ENCODE assay signal across 8 mouse cellular contexts in genomic region chr10:42501161-42501560, GRCm38 (mm10). TPM values are rescaled to one million over a fixed set of nuclear protein-coding genes. Genes with fewer than 3 reads are reported as not detected.
DNase-seq lines count a peak whose midpoint lies in the region; ATAC-seq and TF ChIP-seq lines count a peak whose summit lies in the region.

No protein-coding gene starts in this region.

- intact Hi-C loops in left cerebral cortex, postnatal 4 days (cut with DNase I), result loop anchor here (5.0 kb wide), 1 partner anchor 164 kb away; no protein-coding TSS in a partner anchor

- no peak for ATAC-seq in heart, embryonic 15.5 days (replicated peaks; ENCODE audit: insufficient number of reproducible peaks, insufficient read depth, low FRiP score, low read depth)
- ATAC-seq in hindbrain, embryonic 13.5 days (ENCODE audit: low FRiP score), result no peak; the same call in 1 of the 2 replicates
- no peak for ATAC-seq in midbrain, embryonic 13.5 days
- no peak for ATAC-seq in megakaryocyte-erythroid progenitor cell, adult 5-6 weeks (replicated peaks; ENCODE audit: low FRiP score, low TSS enrichment, poor library complexity, severe bottlenecking)

- no peak for DNase-seq in heart, postnatal 4 days
- no peak for DNase-seq in MEL (ENCODE audit: low read depth, low spot score)
- no peak for DNase-seq in right cerebral cortex, adult 18-20 months
- no peak for DNase-seq in left cerebral cortex, postnatal 4 days

- H3K36me3 ChIP-seq in heart, embryonic 15.5 days, result no peaks in the 10 kb centered on the region
- H3K36me3 ChIP-seq in MEL (ENCODE audit: control insufficient read depth in 1 of 2, insufficient read depth in 2 of 2, low read length in 2 of 2), result peaks cover 6 to 31% of the 10 kb centered on the region in 2 experiments
- H3K36me3 ChIP-seq in hindbrain, embryonic 13.5 days, result no peaks in the 10 kb centered on the region
- no peaks in the 10 kb centered on the region for H3K36me3 ChIP-seq in midbrain, embryonic 13.5 days

- H3K9ac ChIP-seq in heart, embryonic 15.5 days, result no peak overlapping the region
- peak overlapping the region; percentile 61; the same call in 1 of the 2 replicates for H3K9ac ChIP-seq in MEL (ENCODE audit: control insufficient read depth, low read depth, low read length, poor library complexity, severe bottlenecking)
- H3K9ac ChIP-seq in hindbrain, embryonic 13.5 days, result no peak overlapping the region
- peak overlapping the region; percentile 96; the same call in 1 of the 2 replicates for H3K9ac ChIP-seq in midbrain, embryonic 13.5 days (replicated peaks)

- TF ChIP-seq RAD21 in MEL (IDR thresholded peaks at IDR 0.05; ENCODE audit: low read depth, low read length), result no peak

- TF ChIP-seq EP300 in MEL (IDR thresholded peaks at IDR 0.05; ENCODE audit: low read depth in 1 of 2, low read length in 2 of 2), result no peak

- H3K27ac ChIP-seq in heart, embryonic 15.5 days, result peak overlapping the region; percentile 100
- H3K27ac ChIP-seq in MEL (ENCODE audit: control insufficient read depth, low read depth, low read length), result peak overlapping the region; percentile 94
- H3K27ac ChIP-seq in hindbrain, embryonic 13.5 days, result peak overlapping the region; percentile 99
- H3K27ac ChIP-seq in midbrain, embryonic 13.5 days, result peak overlapping the region; percentile 98

- peaks cover 28% of the 10 kb centered on the region for H3K79me2 ChIP-seq in MEL (ENCODE audit: control insufficient read depth, insufficient read depth, low read length, poor library complexity)

- 70% methylated on average over 5 of the region's 5 CpGs for WGBS in heart, embryonic 15.5 days
- WGBS in hindbrain, embryonic 13.5 days, result 89% methylated on average over 5 of the region's 5 CpGs
- WGBS in midbrain, embryonic 13.5 days, result 92% methylated on average over 5 of the region's 5 CpGs

- H3K4me3 ChIP-seq in heart, embryonic 15.5 days, result peak overlapping the region; percentile 80
- H3K4me3 ChIP-seq in MEL (ENCODE audit: control insufficient read depth in 1 of 2, insufficient read depth in 1 of 2, low read depth in 2 of 2, low read length in 2 of 2), result peak overlapping the region in 1 of 2 experiments; percentile 55; a peak in 2 of 4 replicates
- H3K4me3 ChIP-seq in hindbrain, embryonic 13.5 days, result peak overlapping the region; percentile 94
- H3K4me3 ChIP-seq in midbrain, embryonic 13.5 days (replicated peaks), result peak overlapping the region; percentile 93

- no peak for TF ChIP-seq CTCF in MEL (IDR thresholded peaks at IDR 0.05 in 2 of 3, conservative IDR thresholded peaks at IDR 0.05 in 1 of 3; ENCODE audit: control insufficient read depth in 1 of 3, insufficient read depth in 1 of 3, low read depth in 2 of 3, low read length in 3 of 3, poor library complexity in 1 of 3, severe bottlenecking in 1 of 3)

- H3K4me1 ChIP-seq in heart, embryonic 15.5 days (replicated peaks), result peaks cover 14% of the 10 kb centered on the region
- H3K4me1 ChIP-seq in MEL (ENCODE audit: control insufficient read depth in 1 of 2, insufficient read depth in 2 of 2, low read length in 2 of 2), result peaks cover 10 to 20% of the 10 kb centered on the region in 2 experiments; a peak in 3 of 4 replicates
- peaks cover 22% of the 10 kb centered on the region for H3K4me1 ChIP-seq in hindbrain, embryonic 13.5 days (replicated peaks)
- H3K4me1 ChIP-seq in midbrain, embryonic 13.5 days (replicated peaks), result peaks cover 17% of the 10 kb centered on the region

- H3K4me2 ChIP-seq in heart, embryonic 15.5 days, result peak overlapping the region; percentile 77
- H3K4me2 ChIP-seq in hindbrain, embryonic 13.5 days, result peak overlapping the region; percentile 77
- H3K4me2 ChIP-seq in midbrain, embryonic 13.5 days (replicated peaks), result peak overlapping the region; percentile 82

- no peaks in the 10 kb centered on the region for H3K27me3 ChIP-seq in heart, embryonic 15.5 days
- no peaks in the 10 kb centered on the region for H3K27me3 ChIP-seq in MEL (ENCODE audit: control insufficient read depth in 1 of 2, insufficient read depth in 2 of 2, low read length in 2 of 2)
- no peaks in the 10 kb centered on the region for H3K27me3 ChIP-seq in hindbrain, embryonic 13.5 days
- H3K27me3 ChIP-seq in midbrain, embryonic 13.5 days, result no peaks in the 10 kb centered on the region

- no peak for TF ChIP-seq POLR2A in MEL (IDR thresholded peaks at IDR 0.05; ENCODE audit: control insufficient read depth in 1 of 2, insufficient read depth in 1 of 2, low read depth in 1 of 2, low read length in 2 of 2, poor library complexity in 1 of 2)

- no peaks in the 10 kb centered on the region for H3K9me3 ChIP-seq in heart, embryonic 15.5 days (replicated peaks)
- H3K9me3 ChIP-seq in MEL (replicated peaks; ENCODE audit: insufficient read depth, low read length), result no peaks in the 10 kb centered on the region
- no peaks in the 10 kb centered on the region for H3K9me3 ChIP-seq in hindbrain, embryonic 13.5 days
- H3K9me3 ChIP-seq in midbrain, embryonic 13.5 days, result no peaks in the 10 kb centered on the region

TF ChIP-seq in MEL, 35 proteins besides CTCF, POLR2A, EP300 and RAD21:
- no peak for TF ChIP-seq MAFK (IDR thresholded peaks at IDR 0.05; ENCODE audit: borderline replicate concordance, low read depth, low read length)
- TF ChIP-seq NRF1 (IDR thresholded peaks at IDR 0.05; ENCODE audit: insufficient read depth, low read depth, low read length, poor library complexity, severe bottlenecking), result no peak
- TF ChIP-seq SMC3 (IDR thresholded peaks at IDR 0.05; ENCODE audit: low read depth, low read length), result no peak
- TF ChIP-seq MEF2A (IDR thresholded peaks at IDR 0.05; ENCODE audit: extremely low read depth, insufficient replicate concordance, low read depth, low read length, poor library complexity, severe bottlenecking), result no peak
- no peak for TF ChIP-seq MAX (IDR thresholded peaks at IDR 0.05; ENCODE audit: low read length)
- no peak for TF ChIP-seq RCOR1 (IDR thresholded peaks at IDR 0.05; ENCODE audit: low read depth, low read length)
- TF ChIP-seq GABPA (IDR thresholded peaks at IDR 0.05; ENCODE audit: low read depth, low read length), result no peak
- TF ChIP-seq USF1 (IDR thresholded peaks at IDR 0.05; ENCODE audit: low read depth, low read length), result no peak
- TF ChIP-seq TAL1 (IDR thresholded peaks at IDR 0.05; ENCODE audit: low read length), result no peak
- no peak for TF ChIP-seq TBP (IDR thresholded peaks at IDR 0.05; ENCODE audit: low read depth, low read length)
- TF ChIP-seq KAT2A (conservative IDR thresholded peaks at IDR 0.05; ENCODE audit: low read depth, low read length), result no peak
- no peak for TF ChIP-seq NELFE (IDR thresholded peaks at IDR 0.05; ENCODE audit: low read depth, low read length)

RNA-seq across cellular contexts. Expression of gene Snx3, which starts 0.7 kb away (rescaled TPM):
- 340 and 352 TPM in 2 replicates for polyA plus RNA-seq in heart, embryonic 15.5 days (2015; fragmentation: Nextera tagmentation; extraction: Ambion mirVana)
- total RNA-seq in heart, postnatal 4 days (2021), result 100 to 1,000 TPM; 211 to 223 TPM
- 107 TPM in 2 replicates for total RNA-seq in MEL (2012; rRNA removed)
- 100 to 1,000 TPM in 1 of 2 experiments, not detected in 1; 320 TPM for polyA plus RNA-seq in MEL (2012; ENCODE audit: insufficient read depth in 1 of 2, insufficient read length in 2 of 2, low read depth in 1 of 2, low replicate concordance in 2 of 2, missing spikeins in 1 of 2)
- 254 and 272 TPM in 2 replicates for polyA plus RNA-seq in hindbrain, embryonic 13.5 days (2015; fragmentation: Nextera tagmentation; extraction: Ambion mirVana)
- 220 and 236 TPM in 2 replicates for polyA plus RNA-seq in midbrain, embryonic 13.5 days (2015; fragmentation: Nextera tagmentation; extraction: Ambion mirVana)
- 281 and 293 TPM in 2 replicates for total RNA-seq in megakaryocyte-erythroid progenitor cell, adult 5-6 weeks (2014; fragmentation: Nextera tagmentation)
- 83.3 and 144 TPM in 2 replicates for total RNA-seq in megakaryocyte-erythroid progenitor cell, adult 5-6 weeks (2017)
- 100 to 1,000 TPM; 164 to 170 TPM for total RNA-seq in left cerebral cortex, postnatal 4 days (2021)

RNA-seq across cellular contexts. Expression of gene Afg1l, which starts 22.8 kb away (rescaled TPM):
- polyA plus RNA-seq in heart, embryonic 15.5 days (2015; fragmentation: Nextera tagmentation; extraction: Ambion mirVana), result 16.5 and 17.2 TPM in 2 replicates
- total RNA-seq in heart, postnatal 4 days (2021), result 10 to 100 TPM; 19.2 to 22.1 TPM
- total RNA-seq in MEL (2012; rRNA removed), result 2.8 and 3.4 TPM in 2 replicates
- polyA plus RNA-seq in MEL (2012; ENCODE audit: insufficient read depth in 1 of 2, insufficient read length in 2 of 2, low read depth in 1 of 2, low replicate concordance in 2 of 2, missing spikeins in 1 of 2), result 1 to 10 TPM in 1 of 2 experiments, not detected in 1; 3.7 TPM
- polyA plus RNA-seq in hindbrain, embryonic 13.5 days (2015; fragmentation: Nextera tagmentation; extraction: Ambion mirVana), result 6.0 and 6.4 TPM in 2 replicates
- polyA plus RNA-seq in midbrain, embryonic 13.5 days (2015; fragmentation: Nextera tagmentation; extraction: Ambion mirVana), result 4.6 and 4.8 TPM in 2 replicates
- total RNA-seq in megakaryocyte-erythroid progenitor cell, adult 5-6 weeks (2014; fragmentation: Nextera tagmentation), result 3.4 and 5.9 TPM in 2 replicates
- total RNA-seq in megakaryocyte-erythroid progenitor cell, adult 5-6 weeks (2017), result 5.0 and 8.9 TPM in 2 replicates
- 1 to 10 TPM; 5.0 to 5.3 TPM for total RNA-seq in left cerebral cortex, postnatal 4 days (2021)

Comparison
In these comparisons a context has a peak if more than half of its experiments do, and no peak if none do; other contexts are left out.
1. H3K9ac ChIP-seq: peak in MEL (single experiment) and midbrain, embryonic 13.5 days (single experiment); none in heart, embryonic 15.5 days (single experiment) and hindbrain, embryonic 13.5 days (single experiment).
2. Peak in every context shown above with its lines, with median percentiles within 50 percentile points of each other: H3K27ac ChIP-seq and H3K4me2 ChIP-seq.